Mouse (Mus musculus) stomach, postnatal 0 days (tissue): ENCODE results near the gene Eda2r. TPM values are rescaled to one million over a fixed set of nuclear protein-coding genes. Genes with fewer than 3 reads are reported as not detected.

ENCODE experiments used
- ATAC-seq: fragments of 200-750 bp; cut with Nextera tagmentation; 2 replicates; pipeline ENCODE4 v1.8.0; 2017; ENCODE audit not compliant: low FRiP score, low TSS enrichment
- DNase-seq: peaks from one replicate; pipeline ENCODE4 v3.0.0-alpha.2; 2016; ENCODE audit warnings: low spot score
- H3K27ac ChIP-seq: fragments of 300-500 bp; sonication (generic); replicated peaks from 2 replicates; pipeline ENCODE4 v1.5.1; 2014; ENCODE audit warnings: mild to moderate bottlenecking, control low read depth
- H3K27me3 ChIP-seq: fragments of 300-500 bp; sonication (generic); 2 replicates; pipeline ENCODE4 v1.6.1; 2014; ENCODE audit warnings: low read length; ENCODE audit not compliant: control insufficient read depth, insufficient read depth
- H3K36me3 ChIP-seq: fragments of 300-500 bp; sonication (generic); 2 replicates; pipeline ENCODE4 v1.6.1; 2014; ENCODE audit warnings: low read length, mixed read lengths; ENCODE audit not compliant: control insufficient read depth, insufficient read depth
- H3K4me1 ChIP-seq: fragments of 300-500 bp; sonication (generic); replicated peaks from 2 replicates; pipeline ENCODE4 v1.6.1; 2014; ENCODE audit warnings: antibody characterized with exemption; ENCODE audit not compliant: control insufficient read depth, insufficient read depth
- H3K4me2 ChIP-seq: fragments of 300-500 bp; sonication (generic); replicated peaks from 2 replicates; pipeline ENCODE4 v1.6.1; 2014; ENCODE audit warnings: low read depth, mild to moderate bottlenecking, control low read depth, moderate library complexity
- H3K4me3 ChIP-seq: fragments of 300-500 bp; sonication (generic); 2 replicates; pipeline ENCODE4 v1.5.1; 2014; ENCODE audit warnings: low read depth, low read length, control low read depth
- H3K9ac ChIP-seq: fragments of 300-500 bp; sonication (generic); 2 replicates; pipeline ENCODE4 v1.6.1; 2014; ENCODE audit warnings: mild to moderate bottlenecking, low read length, control low read depth, mixed read lengths
- H3K9me3 ChIP-seq: fragments of 300-500 bp; sonication (generic); 2 replicates; pipeline ENCODE4 v1.6.1; 2016; ENCODE audit warnings: low read length; ENCODE audit not compliant: control insufficient read depth
- CTCF ChIP-seq: IDR thresholded peaks from 2 replicates; pipeline ENCODE4 v1.5.1; 2016; ENCODE audit warnings: antibody characterized with exemption, low read depth, mild to moderate bottlenecking, moderate library complexity
- EP300 ChIP-seq: optimal IDR thresholded peaks from 2 replicates; pipeline ENCODE3; 2016; ENCODE audit warnings: antibody characterized with exemption
- WGBS: fragments of 180-500 bp; shearing (Covaris S2); extraction: QIAGEN DNeasy Blood & Tissue Kit; methylation state at CpG from one replicate; pipeline ENCODE4 v1.1.7; 2014; 5-methylcytosine and 5-hydroxymethylcytosine counted together
- polyA plus RNA-seq: library from polyadenylated mRNA; unstranded; fragments of >200 nt; fragmentation: Nextera tagmentation; extraction: Ambion mirVana; gene quantifications from 2 replicates; pipeline ENCODE4 v1.2.1, GENCODE M21; 2015

The Eda2r gene
- 0.40 and 0.46 TPM in 2 replicates for polyA plus RNA-seq

DNA sequence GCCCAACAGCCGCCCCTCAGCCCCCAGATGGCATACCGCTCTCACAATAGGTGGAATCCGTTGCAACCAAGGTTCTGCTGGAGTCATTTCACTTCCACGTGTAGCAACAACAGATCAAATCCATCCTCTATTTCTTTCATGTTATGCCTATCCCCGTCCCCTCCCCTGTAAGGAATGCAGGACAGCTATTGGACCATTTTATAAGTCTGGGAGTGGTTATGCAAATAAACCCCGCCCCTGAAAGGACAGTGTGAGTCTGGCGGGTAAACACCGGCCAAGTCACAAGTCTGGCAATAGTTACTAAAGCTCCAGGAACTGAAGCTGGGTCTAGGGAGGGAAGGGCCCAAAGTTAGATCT lies at the start of gene Eda2r:
TSS of gene Eda2r (minus strand) at position 152 of the 357 bp plus-strand sequence.
- H3K9ac ChIP-seq: no peak within 1 kb of the TSS
- no peak for TF ChIP-seq EP300
- no peak for TF ChIP-seq CTCF
- H3K27me3 ChIP-seq: no peaks in the 10 kb centered on the region
- no peak within 1 kb of the TSS for H3K27ac ChIP-seq
- peak; percentile 86 for ATAC-seq
- 9% methylated on average over 8 of the region's 8 CpGs for WGBS
- H3K9me3 ChIP-seq: no peaks in the 10 kb centered on the region
- peak within 1 kb of the TSS; percentile 35 for H3K4me2 ChIP-seq
- no peak within 1 kb of the TSS for H3K4me3 ChIP-seq
- no peaks in the 10 kb centered on the region for H3K4me1 ChIP-seq
- H3K36me3 ChIP-seq: no peaks in the 10 kb centered on the region
- peak; percentile 23 for DNase-seq

DNA sequence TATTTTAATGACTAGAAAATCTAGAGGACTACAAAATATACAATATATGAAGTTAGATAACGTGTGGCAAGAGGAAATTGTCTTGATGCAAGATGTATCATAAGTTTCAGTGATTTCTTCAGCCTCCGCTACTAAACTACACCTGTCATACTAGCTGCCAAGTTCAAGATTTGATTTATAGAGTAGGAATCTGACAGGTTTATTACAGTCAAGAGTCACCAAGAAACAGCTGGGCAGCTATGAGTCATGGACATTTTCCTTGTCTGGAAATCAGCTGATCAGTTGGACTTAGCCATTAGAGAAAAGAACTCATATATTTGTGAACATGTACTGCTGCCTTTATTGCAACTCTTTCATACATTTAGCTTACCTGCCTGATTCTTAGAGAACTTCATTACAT lies 20.9 kb upstream of the Eda2r start:
- Histone ChIP-seq H3K36me3 (no peaks in the 10 kb centered on the region), H3K27ac (no peak overlapping the region), H3K4me2 (no peak overlapping the region), H3K4me3 (no peak overlapping the region), H3K9ac (no peak overlapping the region), H3K4me1 (no peaks in the 10 kb centered on the region), H3K27me3 (no peaks in the 10 kb centered on the region), H3K9me3 (no peaks in the 10 kb centered on the region)
- no peak for ATAC-seq
- no peak for TF ChIP-seq EP300
- TF ChIP-seq CTCF: no peak
- no peak for DNase-seq
- WGBS: 74% methylated on average over 2 of the region's 2 CpGs

- WGBS: 47% methylated on average over 1 of the region's 1 CpGs
- Histone ChIP-seq H3K27me3 (no peaks in the 10 kb centered on the region), H3K4me1 (no peaks in the 10 kb centered on the region), H3K4me2 (no peak overlapping the region), H3K9ac (no peak overlapping the region), H3K9me3 (no peaks in the 10 kb centered on the region), H3K4me3 (no peak overlapping the region), H3K36me3 (no peaks in the 10 kb centered on the region), H3K27ac (no peak overlapping the region)
- ATAC-seq: no peak
- TF ChIP-seq CTCF: no peak
- TF ChIP-seq EP300: no peak
- no peak for DNase-seq
Measured at GRCm38 (mm10) chrX:97378076-97378475, 1.1 kb upstream of the Eda2r start.

DNA sequence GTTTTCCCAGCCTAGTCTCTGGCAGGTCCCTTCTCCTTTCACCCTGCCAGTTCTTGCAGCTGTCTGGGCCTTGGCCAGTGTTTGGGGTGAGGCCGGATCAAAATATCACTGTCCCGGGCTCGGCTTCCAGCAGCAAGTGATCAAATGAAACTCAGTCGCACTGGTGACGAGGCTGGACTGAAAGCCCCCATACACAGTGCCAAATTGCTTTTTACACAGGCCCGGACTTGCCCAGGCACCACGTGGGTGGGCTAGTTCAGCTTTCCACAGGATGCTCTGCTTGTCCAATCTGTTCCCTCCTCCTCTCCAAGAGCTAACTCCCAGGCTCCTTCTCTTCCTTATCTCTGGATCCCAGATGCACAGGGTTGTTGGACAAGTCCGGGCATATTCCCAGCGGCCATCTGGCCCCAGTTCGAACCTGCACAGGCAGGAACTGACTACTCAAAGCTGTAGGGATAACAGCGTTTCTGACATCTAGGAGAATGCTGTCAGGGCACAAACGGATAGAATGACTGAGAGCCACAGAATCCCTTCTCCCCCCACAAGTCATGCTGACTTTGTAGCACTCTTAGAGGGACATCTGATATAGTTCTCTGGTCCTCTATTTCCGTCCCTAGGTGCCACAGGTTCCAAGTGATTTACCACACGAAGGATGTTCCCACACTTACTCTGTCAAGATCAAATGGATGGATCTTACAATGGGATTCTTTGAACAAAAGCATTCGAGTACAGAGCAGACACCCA lies 523 bp downstream of the Eda2r start:
- Histone ChIP-seq H3K27me3 (no peaks in the 10 kb centered on the region), H3K4me3 (no peak overlapping the region), H3K4me2 (peak overlapping the region; percentile 35), H3K9ac (no peak overlapping the region), H3K4me1 (no peaks in the 10 kb centered on the region), H3K27ac (no peak overlapping the region), H3K9me3 (no peaks in the 10 kb centered on the region), H3K36me3 (no peaks in the 10 kb centered on the region)
- 15% methylated on average over 15 of the region's 15 CpGs for WGBS
- ATAC-seq (peak; percentile 76), DNase-seq (peak; percentile 19)
- TF ChIP-seq EP300: no peak
- TF ChIP-seq CTCF: no peak

DNA sequence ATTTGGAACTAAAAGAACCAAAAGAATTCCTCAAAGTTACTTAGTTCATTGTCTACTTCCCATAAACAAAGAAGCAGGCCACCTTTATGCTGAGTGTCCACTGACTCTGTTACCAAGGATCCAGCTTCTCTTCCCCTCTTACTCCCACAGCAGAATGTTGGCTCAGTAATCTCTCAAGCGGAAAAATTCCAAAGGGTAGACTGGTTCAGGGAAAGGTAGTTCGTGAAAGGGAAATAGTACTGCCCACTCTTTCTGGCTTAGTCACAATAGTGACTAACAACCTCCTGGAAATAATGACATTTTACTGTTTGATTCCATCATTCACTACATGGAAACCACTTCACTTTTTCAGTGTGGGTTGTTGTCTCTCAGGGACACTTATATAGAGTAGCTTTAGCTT lies 4.2 kb downstream of the Eda2r start:
- no peak for DNase-seq
- TF ChIP-seq CTCF (no peak), EP300 (no peak)
- 85% methylated on average over 2 of the region's 2 CpGs for WGBS

GRCm38 (mm10) chrX:97369206-97369605 lies 7.8 kb downstream of the Eda2r start:
- no peaks in the 10 kb centered on the region for H3K9me3 ChIP-seq
- H3K4me3 ChIP-seq: no peak overlapping the region
- no peaks in the 10 kb centered on the region for H3K27me3 ChIP-seq
- 84% methylated on average over 1 of the region's 1 CpGs for WGBS
- H3K9ac ChIP-seq: no peak overlapping the region
- TF ChIP-seq EP300 (no peak), CTCF (no peak)
- no peak for ATAC-seq
- no peak overlapping the region for H3K4me2 ChIP-seq
- DNase-seq: no peak
- H3K4me1 ChIP-seq: no peaks in the 10 kb centered on the region
- no peaks in the 10 kb centered on the region for H3K36me3 ChIP-seq
- no peak overlapping the region for H3K27ac ChIP-seq

More for the DNA sequence above, 4.2 kb downstream of the Eda2r start:
- H3K9ac ChIP-seq: no peak overlapping the region
- ATAC-seq: no peak
- no peaks in the 10 kb centered on the region for H3K27me3 ChIP-seq
- H3K4me1 ChIP-seq: no peaks in the 10 kb centered on the region
- H3K9me3 ChIP-seq: no peaks in the 10 kb centered on the region
- H3K27ac ChIP-seq: no peak overlapping the region
- no peak overlapping the region for H3K4me3 ChIP-seq
- no peaks in the 10 kb centered on the region for H3K36me3 ChIP-seq
- H3K4me2 ChIP-seq: no peak overlapping the region
